Mouse (Mus musculus): ENCODE results near the gene Arhgef15. TPM values are rescaled to one million over a fixed set of nuclear protein-coding genes. Genes with fewer than 3 reads are reported as not detected.

The Arhgef15 gene
- polyA plus RNA-seq, 1 experiment from 2014 or later, result 6.3 TPM

DNA sequence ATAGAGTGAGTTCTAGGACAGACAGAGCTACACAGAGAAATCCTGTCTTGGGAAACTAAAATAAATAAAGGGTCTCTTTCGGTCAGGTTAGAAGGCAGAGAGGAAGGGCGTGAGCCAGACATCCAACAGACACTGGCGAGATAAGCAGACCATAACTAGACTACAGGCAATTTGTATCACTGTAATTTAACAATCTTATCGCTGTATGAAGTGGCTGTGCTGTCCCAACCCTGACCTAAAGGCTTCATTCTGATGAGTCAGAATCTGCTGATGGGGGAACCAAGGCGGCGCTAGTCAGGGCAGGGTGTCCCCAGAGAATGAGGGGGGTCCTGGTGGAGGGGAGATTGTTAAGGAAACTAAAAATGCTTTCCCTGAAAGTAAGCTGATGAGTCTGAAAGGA, 58.5 kb downstream of the Arhgef15 start:
- DNase-seq (ENCODE audit: low spot score), result no peak
- Histone ChIP-seq H3K4me3 (ENCODE audit: low read depth, low read length) (no peak overlapping the region), H3K36me3 (ENCODE audit: control insufficient read depth, insufficient read depth, low read length) (peaks cover 16% of the 10 kb centered on the region), H3K27me3 (replicated peaks; ENCODE audit: control insufficient read depth, insufficient read depth, low read length) (no peaks in the 10 kb centered on the region), H3K9ac (ENCODE audit: low read length) (no peak overlapping the region), H3K4me1 (ENCODE audit: control insufficient read depth, insufficient read depth, low read length) (peaks cover 5% of the 10 kb centered on the region; the same call in 1 of the 2 replicates), H3K27ac (ENCODE audit: low read depth, low read length) (no peak overlapping the region), H3K4me2 (ENCODE audit: low read length) (no peak overlapping the region), H3K9me3 (replicated peaks; ENCODE audit: control insufficient read depth, low read length) (no peaks in the 10 kb centered on the region)
- no peak for ATAC-seq
- WGBS, result 93% methylated on average over 6 of the region's 6 CpGs

DNA sequence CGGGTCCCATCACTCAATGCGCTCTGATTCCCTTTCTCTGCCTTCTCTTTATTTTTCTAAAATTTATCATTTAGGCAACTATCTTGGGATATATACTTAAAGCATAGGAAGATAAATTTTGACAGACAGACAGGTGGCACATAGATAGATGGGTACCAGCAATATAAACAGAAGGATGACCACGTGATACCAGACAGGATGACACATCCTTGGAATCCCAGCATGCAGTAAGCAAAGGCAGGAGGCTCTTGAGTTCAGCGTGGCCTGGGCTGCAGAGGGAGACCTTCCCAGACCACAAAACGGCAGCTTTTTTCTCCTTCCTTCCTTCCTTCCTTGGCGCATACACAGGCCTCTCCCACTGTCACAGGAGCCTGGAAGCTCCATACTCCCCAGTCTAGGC, 59.4 kb downstream of the Arhgef15 start:
- Histone ChIP-seq H3K4me3 (ENCODE audit: low read depth, low read length) (no peak overlapping the region), H3K9ac (ENCODE audit: low read length) (no peak overlapping the region), H3K27ac (ENCODE audit: low read depth, low read length) (no peak overlapping the region), H3K36me3 (ENCODE audit: control insufficient read depth, insufficient read depth, low read length) (peaks cover 6% of the 10 kb centered on the region), H3K9me3 (replicated peaks; ENCODE audit: control insufficient read depth, low read length) (no peaks in the 10 kb centered on the region), H3K27me3 (replicated peaks; ENCODE audit: control insufficient read depth, insufficient read depth, low read length) (no peaks in the 10 kb centered on the region), H3K4me2 (ENCODE audit: low read length) (no peak overlapping the region), H3K4me1 (ENCODE audit: control insufficient read depth, insufficient read depth, low read length) (peaks cover 5% of the 10 kb centered on the region; the same call in 1 of the 2 replicates)
- no peak for ATAC-seq
- no peak for DNase-seq (ENCODE audit: low spot score)
- WGBS, result 77% methylated on average over 6 of the region's 6 CpGs

DNA sequence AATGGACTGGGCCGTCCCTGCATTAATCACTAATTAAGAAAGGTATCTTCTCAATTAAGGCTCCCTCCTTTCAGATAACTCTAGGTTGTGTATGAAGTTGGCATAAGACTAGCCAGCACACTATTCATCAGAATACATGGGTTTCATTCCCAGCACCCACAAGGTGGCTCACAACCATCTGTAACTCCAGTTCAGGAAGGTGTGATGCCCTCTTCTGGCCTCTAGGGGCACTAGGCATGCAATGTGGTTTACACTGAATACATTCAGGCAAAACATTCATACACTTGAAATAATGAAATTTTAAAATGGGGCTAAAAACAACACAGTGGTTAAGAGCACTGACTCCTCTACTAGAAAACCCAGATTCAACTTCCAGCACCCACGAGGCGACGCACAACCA, 60.2 kb downstream of the Arhgef15 start:
- H3K4me3 ChIP-seq (ENCODE audit: low read depth, low read length), result no peak overlapping the region
- DNase-seq (ENCODE audit: low spot score), result peak; percentile 52
- H3K9me3 ChIP-seq (replicated peaks; ENCODE audit: control insufficient read depth, low read length), result no peaks in the 10 kb centered on the region
- H3K4me1 ChIP-seq (ENCODE audit: control insufficient read depth, insufficient read depth, low read length), result no peaks in the 10 kb centered on the region
- H3K36me3 ChIP-seq (ENCODE audit: control insufficient read depth, insufficient read depth, low read length), result no peaks in the 10 kb centered on the region
- H3K27me3 ChIP-seq (replicated peaks; ENCODE audit: control insufficient read depth, insufficient read depth, low read length), result no peaks in the 10 kb centered on the region
- H3K4me2 ChIP-seq (ENCODE audit: low read length), result no peak overlapping the region
- WGBS, result 57% methylated on average over 4 of the region's 4 CpGs
- H3K27ac ChIP-seq (ENCODE audit: low read depth, low read length), result no peak overlapping the region
- no peak for ATAC-seq
- no peak overlapping the region for H3K9ac ChIP-seq (ENCODE audit: low read length)

DNA sequence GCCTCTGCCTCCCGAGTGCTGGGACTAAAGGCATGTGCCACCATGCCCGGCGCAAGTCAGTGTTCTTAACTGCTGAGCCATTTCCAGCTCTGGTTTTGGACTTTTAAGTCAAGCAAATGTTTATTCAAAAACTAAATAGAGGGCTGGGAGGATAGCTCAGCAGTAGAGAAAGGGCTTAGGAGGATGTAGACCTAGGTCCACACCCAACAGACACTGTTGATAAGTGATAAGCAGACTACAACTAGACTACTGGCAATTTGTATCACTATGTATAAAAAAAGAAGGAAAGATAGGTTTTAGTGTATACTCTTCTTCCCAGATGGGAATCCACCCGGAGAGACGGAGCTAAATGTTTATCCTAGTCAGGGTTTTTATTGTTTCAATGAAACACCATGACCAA, 61.0 kb downstream of the Arhgef15 start:
- Histone ChIP-seq H3K36me3 (ENCODE audit: control insufficient read depth, insufficient read depth, low read length) (no peaks in the 10 kb centered on the region), H3K27me3 (replicated peaks; ENCODE audit: control insufficient read depth, insufficient read depth, low read length) (no peaks in the 10 kb centered on the region), H3K27ac (ENCODE audit: low read depth, low read length) (no peak overlapping the region), H3K4me2 (ENCODE audit: low read length) (no peak overlapping the region), H3K9me3 (replicated peaks; ENCODE audit: control insufficient read depth, low read length) (no peaks in the 10 kb centered on the region), H3K4me3 (ENCODE audit: low read depth, low read length) (no peak overlapping the region), H3K4me1 (ENCODE audit: control insufficient read depth, insufficient read depth, low read length) (no peaks in the 10 kb centered on the region), H3K9ac (ENCODE audit: low read length) (no peak overlapping the region)
- 94% methylated on average over 5 of the region's 5 CpGs for WGBS
- no peak for DNase-seq (ENCODE audit: low spot score)
- ATAC-seq, result no peak

DNA sequence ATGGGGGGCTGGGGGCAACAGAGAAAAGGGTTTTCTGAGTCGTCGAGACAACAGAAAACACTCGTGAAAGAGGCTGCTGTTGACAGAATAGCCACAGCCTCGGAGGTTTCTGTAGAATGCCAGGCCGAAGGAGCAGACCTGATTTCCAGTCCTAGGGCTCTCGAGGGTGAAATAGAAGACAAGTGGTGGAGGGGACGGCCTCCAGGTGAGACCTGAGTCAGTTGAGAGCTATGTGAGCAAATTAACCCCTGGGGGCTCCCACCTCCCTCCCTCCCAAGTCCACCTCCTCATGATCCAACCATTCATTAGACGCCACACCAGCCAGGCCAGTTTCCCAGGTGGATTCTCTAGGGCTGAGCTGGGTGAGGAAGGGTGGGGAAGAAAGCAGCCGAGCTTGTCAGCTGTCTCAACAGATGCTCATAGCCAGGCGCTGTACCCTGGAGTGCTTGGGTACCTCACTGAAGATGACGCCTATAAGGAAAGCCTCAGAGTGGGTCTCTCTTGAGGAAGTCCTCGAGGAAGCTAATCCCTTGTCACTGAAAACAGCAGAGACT, 63.3 kb downstream of the Arhgef15 start:
- ATAC-seq (no peak), DNase-seq (ENCODE audit: low spot score) (no peak)
- Histone ChIP-seq H3K9ac (ENCODE audit: low read length) (no peak overlapping the region), H3K9me3 (replicated peaks; ENCODE audit: control insufficient read depth, low read length) (no peaks in the 10 kb centered on the region), H3K4me1 (ENCODE audit: control insufficient read depth, insufficient read depth, low read length) (no peaks in the 10 kb centered on the region), H3K27ac (ENCODE audit: low read depth, low read length) (no peak overlapping the region), H3K36me3 (ENCODE audit: control insufficient read depth, insufficient read depth, low read length) (no peaks in the 10 kb centered on the region), H3K27me3 (replicated peaks; ENCODE audit: control insufficient read depth, insufficient read depth, low read length) (no peaks in the 10 kb centered on the region), H3K4me3 (ENCODE audit: low read depth, low read length) (no peak overlapping the region), H3K4me2 (ENCODE audit: low read length) (no peak overlapping the region)
- 74% methylated on average over 12 of the region's 12 CpGs for WGBS

Small RNA genes within 50 kb of the gene (microRNA-seq; reads per million reads assigned to microRNA genes)
- 4.9 reads per million, percentile 26 among the genes with 10 or more reads in this experiment for gene Mir3062

Other genes with a start within 250 kb of the Arhgef15 start
- gene Ndel1, start 85.6 kb downstream of the Arhgef15 start, polyA plus RNA-seq (2014; fragmentation: Nextera tagmentation; extraction: Ambion mirVana), result 70.0 and 80.2 TPM in 2 replicates
- gene Rnf222, start 68.9 kb downstream of the Arhgef15 start, polyA plus RNA-seq (2014; fragmentation: Nextera tagmentation; extraction: Ambion mirVana), result not detected in 2 replicates
- gene Rpl26, start 55.9 kb downstream of the Arhgef15 start, polyA plus RNA-seq (2014; fragmentation: Nextera tagmentation; extraction: Ambion mirVana), result 673 and 871 TPM in 2 replicates
- 0.23 TPM in 1 of 2 replicates, not detected in the other for gene Odf4, start 30.4 kb downstream of the Arhgef15 start, polyA plus RNA-seq (2014; fragmentation: Nextera tagmentation; extraction: Ambion mirVana)
- gene Slc25a35, start 10.7 kb upstream of the Arhgef15 start, polyA plus RNA-seq (2014; fragmentation: Nextera tagmentation; extraction: Ambion mirVana), result 0.75 and 1.2 TPM in 2 replicates
- 35.2 and 43.5 TPM in 2 replicates for gene Rangrf, start 17.7 kb upstream of the Arhgef15 start, polyA plus RNA-seq (2014; fragmentation: Nextera tagmentation; extraction: Ambion mirVana)
- gene Pfas, start 51.0 kb upstream of the Arhgef15 start, polyA plus RNA-seq (2014; fragmentation: Nextera tagmentation; extraction: Ambion mirVana), result 14.1 and 15.6 TPM in 2 replicates
- gene Ctc1, start 58.4 kb upstream of the Arhgef15 start, polyA plus RNA-seq (2014; fragmentation: Nextera tagmentation; extraction: Ambion mirVana), result 43.4 and 56.1 TPM in 2 replicates
- gene Aurkb, start 88.2 kb upstream of the Arhgef15 start, polyA plus RNA-seq (2014; fragmentation: Nextera tagmentation; extraction: Ambion mirVana), result 69.2 and 74.0 TPM in 2 replicates
- gene Borcs6, start 102.2 kb upstream of the Arhgef15 start, polyA plus RNA-seq (2014; fragmentation: Nextera tagmentation; extraction: Ambion mirVana), result 10.7 and 13.9 TPM in 2 replicates
- 45.2 and 49.6 TPM in 2 replicates for gene Tmem107, start 113.3 kb upstream of the Arhgef15 start, polyA plus RNA-seq (2014; fragmentation: Nextera tagmentation; extraction: Ambion mirVana)
- 124 and 188 TPM in 2 replicates for gene Vamp2, start 131.0 kb upstream of the Arhgef15 start, polyA plus RNA-seq (2014; fragmentation: Nextera tagmentation; extraction: Ambion mirVana)
- 6.8 and 11.6 TPM in 2 replicates for gene Per1, start 137.7 kb upstream of the Arhgef15 start, polyA plus RNA-seq (2014; fragmentation: Nextera tagmentation; extraction: Ambion mirVana)
- gene Hes7, start 162.9 kb upstream of the Arhgef15 start, polyA plus RNA-seq (2014; fragmentation: Nextera tagmentation; extraction: Ambion mirVana), result 0.23 and 0.24 TPM in 2 replicates
- 0.14 TPM in 2 replicates for gene 9130213A22Rik, start 165.1 kb upstream of the Arhgef15 start, polyA plus RNA-seq (2014; fragmentation: Nextera tagmentation; extraction: Ambion mirVana)
- 0.94 and 2.1 TPM in 2 replicates for gene Aloxe3, start 168.4 kb upstream of the Arhgef15 start, polyA plus RNA-seq (2014; fragmentation: Nextera tagmentation; extraction: Ambion mirVana)
- gene Alox12b, start 199.5 kb upstream of the Arhgef15 start, polyA plus RNA-seq (2014; fragmentation: Nextera tagmentation; extraction: Ambion mirVana), result 0.15 TPM in 1 of 2 replicates, not detected in the other
- gene Alox8, start 240.4 kb upstream of the Arhgef15 start, polyA plus RNA-seq (2014; fragmentation: Nextera tagmentation; extraction: Ambion mirVana), result 0.08 TPM in 1 of 2 replicates, not detected in the other

All from forebrain, embryonic 14.5 days (tissue).